8 mouse cellular contexts compared by ENCODE assay signal in the genomic region with DNA sequence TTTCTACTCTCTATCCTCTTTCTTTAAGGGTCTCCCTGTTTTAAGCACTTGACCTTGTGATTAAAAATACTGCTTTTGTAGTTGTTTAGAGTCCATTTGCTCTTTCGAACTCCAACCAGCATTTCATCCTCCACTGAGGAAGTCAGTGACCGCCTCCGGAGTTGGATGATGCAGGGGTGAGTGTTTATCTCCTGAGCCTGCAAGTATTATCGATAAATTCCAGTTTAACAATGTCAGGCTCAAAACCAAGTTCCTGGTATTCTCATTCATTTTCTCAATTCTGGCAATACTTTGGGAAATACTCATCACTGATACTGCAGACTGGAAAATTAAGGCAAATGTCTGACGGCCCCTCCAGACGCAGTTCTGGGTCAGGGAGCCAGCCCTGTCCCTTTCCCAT. TPM values are rescaled to one million over a fixed set of nuclear protein-coding genes. Genes with fewer than 3 reads are reported as not detected.
DNase-seq lines count a peak whose midpoint lies in the region; ATAC-seq and TF ChIP-seq lines count a peak whose summit lies in the region.

No protein-coding gene starts in this region.

- H3K27ac ChIP-seq in heart, embryonic 14.5 days (replicated peaks in 1 of 2; ENCODE audit: control insufficient read depth in 1 of 2, insufficient read depth in 1 of 2, low read depth in 2 of 2, low read length in 2 of 2), result peak overlapping the region; percentile 66 to 73
- H3K27ac ChIP-seq in MEL (ENCODE audit: control insufficient read depth, low read depth, low read length), result peak overlapping the region; percentile 79
- H3K27ac ChIP-seq in forebrain, postnatal 0 days (ENCODE audit: low read depth, low read length), result peak overlapping the region; percentile 46; the same call in 1 of the 2 replicates
- peak overlapping the region; percentile 64; the same call in 1 of the 2 replicates for H3K27ac ChIP-seq in liver, postnatal 0 days (ENCODE audit: low read depth)

- no peak for TF ChIP-seq POLR2A in MEL (IDR thresholded peaks at IDR 0.05; ENCODE audit: control insufficient read depth in 1 of 2, insufficient read depth in 1 of 2, low read depth in 1 of 2, low read length in 2 of 2, poor library complexity in 1 of 2)

- H3K27me3 ChIP-seq in heart, embryonic 14.5 days (ENCODE audit: control insufficient read depth, insufficient read depth, low read length), result no peaks in the 10 kb centered on the region
- no peaks in the 10 kb centered on the region for H3K27me3 ChIP-seq in MEL (ENCODE audit: control insufficient read depth in 1 of 2, insufficient read depth in 2 of 2, low read length in 2 of 2)
- H3K27me3 ChIP-seq in forebrain, postnatal 0 days (ENCODE audit: insufficient read depth, low read length), result no peaks in the 10 kb centered on the region
- no peaks in the 10 kb centered on the region for H3K27me3 ChIP-seq in liver, postnatal 0 days (ENCODE audit: insufficient read depth, low read length)

- TF ChIP-seq EP300 in MEL (IDR thresholded peaks at IDR 0.05; ENCODE audit: low read depth in 1 of 2, low read length in 2 of 2), result peak; percentile 25; a peak in 2 of 4 replicates
- TF ChIP-seq EP300 in liver, postnatal 0 days (IDR thresholded peaks at IDR 0.05; ENCODE audit: low read depth), result no peak

- peak overlapping the region; percentile 61 for H3K4me2 ChIP-seq in heart, embryonic 14.5 days (ENCODE audit: low read length)
- peak overlapping the region; percentile 65 for H3K4me2 ChIP-seq in forebrain, postnatal 0 days (ENCODE audit: low read depth)
- H3K4me2 ChIP-seq in liver, postnatal 0 days (ENCODE audit: low read depth, low read length), result peak overlapping the region; percentile 87

- H3K4me1 ChIP-seq in heart, embryonic 14.5 days (ENCODE audit: control insufficient read depth in 2 of 2, insufficient read depth in 2 of 2, low read length in 2 of 2), result no peaks in the 10 kb centered on the region; a peak in 1 of 4 replicates
- H3K4me1 ChIP-seq in MEL (ENCODE audit: control insufficient read depth in 1 of 2, insufficient read depth in 2 of 2, low read length in 2 of 2), result peaks cover 0 to 10% of the 10 kb centered on the region in 2 experiments; a peak in 3 of 4 replicates
- 0 out of 2 replicates have a peak, but pooled peaks cover 2% of the 10 kb centered on the region for H3K4me1 ChIP-seq in forebrain, postnatal 0 days (ENCODE audit: insufficient read depth)
- H3K4me1 ChIP-seq in liver, postnatal 0 days (ENCODE audit: insufficient read depth), result no peaks in the 10 kb centered on the region

- no peak for TF ChIP-seq CTCF in MEL (IDR thresholded peaks at IDR 0.05 in 2 of 3, conservative IDR thresholded peaks at IDR 0.05 in 1 of 3; ENCODE audit: control insufficient read depth in 1 of 3, insufficient read depth in 1 of 3, low read depth in 2 of 3, low read length in 3 of 3, poor library complexity in 1 of 3, severe bottlenecking in 1 of 3)
- TF ChIP-seq CTCF in forebrain, postnatal 0 days (IDR thresholded peaks at IDR 0.05; ENCODE audit: low read depth), result no peak
- no peak for TF ChIP-seq CTCF in liver, postnatal 0 days (IDR thresholded peaks at IDR 0.05; ENCODE audit: low read depth)

- WGBS in heart, embryonic 14.5 days, result 4% methylated on average over 6 of the region's 6 CpGs
- WGBS in forebrain, postnatal 0 days, result 3% methylated on average over 6 of the region's 6 CpGs
- 2% methylated on average over 6 of the region's 6 CpGs for WGBS in liver, postnatal 0 days (ENCODE audit: insufficient replicate concordance)

- DNase-seq in heart, postnatal 14 days, result no peak
- no peak for DNase-seq in MEL (ENCODE audit: low read depth, low spot score)
- no peak for DNase-seq in forebrain, postnatal 0 days
- no peak for DNase-seq in liver, postnatal 0 days
- no peak for DNase-seq in retina, embryonic 14.5 days (ENCODE audit: low spot score)
- DNase-seq in kidney, adult 11 months, result no peak

- no peak for TF ChIP-seq RAD21 in MEL (IDR thresholded peaks at IDR 0.05; ENCODE audit: low read depth, low read length)

- peaks cover 2% of the 10 kb centered on the region; the same call in 1 of the 2 replicates for H3K79me2 ChIP-seq in MEL (ENCODE audit: control insufficient read depth, insufficient read depth, low read length, poor library complexity)

- no peak for ATAC-seq in heart, embryonic 14.5 days (ENCODE audit: insufficient number of reproducible peaks, insufficient read depth, low FRiP score, low read depth)
- peak; percentile 8; the same call in 1 of the 2 replicates for ATAC-seq in forebrain, postnatal 0 days
- peak; percentile 65 for ATAC-seq in liver, postnatal 0 days
- no peak for ATAC-seq in cerebellum, adult (ENCODE audit: insufficient number of reproducible peaks, low FRiP score, low TSS enrichment)

- intact Hi-C loops in heart, postnatal 14 days (cut with DNase I), result no loop called here

- no peaks in the 10 kb centered on the region for H3K9me3 ChIP-seq in heart, embryonic 14.5 days (ENCODE audit: control insufficient read depth, low read length)
- H3K9me3 ChIP-seq in MEL (replicated peaks; ENCODE audit: insufficient read depth, low read length), result no peaks in the 10 kb centered on the region
- H3K9me3 ChIP-seq in forebrain, postnatal 0 days (ENCODE audit: low read length), result no peaks in the 10 kb centered on the region
- H3K9me3 ChIP-seq in liver, postnatal 0 days (ENCODE audit: low read length), result no peaks in the 10 kb centered on the region

- H3K9ac ChIP-seq in heart, embryonic 14.5 days (ENCODE audit: low read length), result peak overlapping the region; percentile 89
- peak overlapping the region; percentile 98 for H3K9ac ChIP-seq in MEL (ENCODE audit: control insufficient read depth, low read depth, low read length, poor library complexity, severe bottlenecking)
- peak overlapping the region; percentile 77 for H3K9ac ChIP-seq in forebrain, postnatal 0 days
- peak overlapping the region; percentile 67 for H3K9ac ChIP-seq in liver, postnatal 0 days (replicated peaks)

- H3K4me3 ChIP-seq in heart, embryonic 14.5 days (ENCODE audit: control insufficient read depth in 1 of 2, insufficient read depth in 1 of 2, low read depth in 1 of 2, low read length in 2 of 2), result peak overlapping the region; percentile 68 to 90
- H3K4me3 ChIP-seq in MEL (ENCODE audit: control insufficient read depth in 1 of 2, insufficient read depth in 1 of 2, low read depth in 2 of 2, low read length in 2 of 2), result peak overlapping the region; percentile 90 to 99
- peak overlapping the region; percentile 58 for H3K4me3 ChIP-seq in forebrain, postnatal 0 days (ENCODE audit: low read depth, low read length)
- peak overlapping the region; percentile 64 for H3K4me3 ChIP-seq in liver, postnatal 0 days (ENCODE audit: low read depth, low read length)

- H3K36me3 ChIP-seq in heart, embryonic 14.5 days (ENCODE audit: control insufficient read depth, insufficient read depth, low read length), result no peaks in the 10 kb centered on the region
- peaks cover 0 to 8% of the 10 kb centered on the region in 2 experiments; a peak in 2 of 4 replicates for H3K36me3 ChIP-seq in MEL (ENCODE audit: control insufficient read depth in 1 of 2, insufficient read depth in 2 of 2, low read length in 2 of 2)
- no peaks in the 10 kb centered on the region for H3K36me3 ChIP-seq in forebrain, postnatal 0 days (ENCODE audit: insufficient read depth)
- H3K36me3 ChIP-seq in liver, postnatal 0 days (replicated peaks; ENCODE audit: insufficient read depth, low read length), result no peaks in the 10 kb centered on the region

TF ChIP-seq in MEL, 35 proteins besides CTCF, POLR2A, EP300 and RAD21:
- TF ChIP-seq JUND (IDR thresholded peaks at IDR 0.05; ENCODE audit: low read depth, low read length) (no peak), MYC (IDR thresholded peaks at IDR 0.05; ENCODE audit: low read depth, low read length) (no peak), HCFC1 (IDR thresholded peaks at IDR 0.05; ENCODE audit: low read depth, low read length) (no peak), POLR2AphosphoS5 (IDR thresholded peaks at IDR 0.05; ENCODE audit: borderline replicate concordance, low read depth, low read length) (no peak), RCOR1 (IDR thresholded peaks at IDR 0.05; ENCODE audit: low read depth, low read length) (peak; percentile 5; the same call in 1 of the 2 replicates), POLR2AphosphoS2 (IDR thresholded peaks at IDR 0.05; ENCODE audit: low read length) (no peak), CHD2 (IDR thresholded peaks at IDR 0.05; ENCODE audit: low read length) (no peak), NELFE (IDR thresholded peaks at IDR 0.05; ENCODE audit: low read depth, low read length) (no peak), MYB (IDR thresholded peaks at IDR 0.05; ENCODE audit: low read depth, low read length) (no peak), GATA1 (IDR thresholded peaks at IDR 0.05; ENCODE audit: low read depth, low read length) (peak; percentile 62), NRF1 (IDR thresholded peaks at IDR 0.05; ENCODE audit: insufficient read depth, low read depth, low read length, poor library complexity, severe bottlenecking) (no peak)

RNA-seq across cellular contexts. Expression of a gene that starts 13.7 kb away (rescaled TPM):
- 26.0 and 26.5 TPM in 2 replicates for polyA plus RNA-seq in heart, embryonic 14.5 days (2014; fragmentation: Nextera tagmentation; extraction: Ambion mirVana)
- 10 to 100 TPM; 17.7 to 19.2 TPM for total RNA-seq in heart, postnatal 14 days (2021)
- 8.5 and 9.4 TPM in 2 replicates for total RNA-seq in MEL (2012; rRNA removed)
- polyA plus RNA-seq in MEL (2012; ENCODE audit: insufficient read depth in 1 of 2, insufficient read length in 2 of 2, low read depth in 1 of 2, low replicate concordance in 2 of 2, missing spikeins in 1 of 2), result 10 to 100 TPM in 1 of 2 experiments, not detected in 1; 11.2 TPM
- total RNA-seq in forebrain, postnatal 0 days (2014; rRNA removed), result 30.2 and 31.8 TPM in 2 replicates
- 18.0 and 22.1 TPM in 2 replicates for polyA plus RNA-seq in forebrain, postnatal 0 days (2015; fragmentation: Nextera tagmentation; extraction: Ambion mirVana)
- polyA plus RNA-seq in liver, postnatal 0 days (2015; fragmentation: Nextera tagmentation; extraction: Ambion mirVana), result 6.1 and 6.3 TPM in 2 replicates

RNA-seq across cellular contexts. Expression of a gene that starts 14.4 kb away (rescaled TPM):
- 3.3 and 3.6 TPM in 2 replicates for polyA plus RNA-seq in heart, embryonic 14.5 days (2014; fragmentation: Nextera tagmentation; extraction: Ambion mirVana)
- total RNA-seq in heart, postnatal 14 days (2021), result not detected
- total RNA-seq in MEL (2012; rRNA removed), result 0.69 and 1.1 TPM in 2 replicates
- under 1 TPM in 1 of 2 experiments, not detected in 1; 0.70 TPM for polyA plus RNA-seq in MEL (2012; ENCODE audit: insufficient read depth in 1 of 2, insufficient read length in 2 of 2, low read depth in 1 of 2, low replicate concordance in 2 of 2, missing spikeins in 1 of 2)
- 6.0 and 7.9 TPM in 2 replicates for total RNA-seq in forebrain, postnatal 0 days (2014; rRNA removed)
- polyA plus RNA-seq in forebrain, postnatal 0 days (2015; fragmentation: Nextera tagmentation; extraction: Ambion mirVana), result 1.5 and 1.6 TPM in 2 replicates
- polyA plus RNA-seq in liver, postnatal 0 days (2015; fragmentation: Nextera tagmentation; extraction: Ambion mirVana), result 1.1 and 1.7 TPM in 2 replicates

Comparison
In these comparisons a context has a peak if more than half of its experiments do, and no peak if none do; other contexts are left out.
1. ATAC-seq: peak in forebrain, postnatal 0 days (single experiment) and liver, postnatal 0 days (single experiment); none in heart, embryonic 14.5 days (single experiment) and cerebellum, adult (single experiment).
2. Peak in every context shown above with its lines, with median percentiles within 50 percentile points of each other: H3K27ac ChIP-seq, H3K4me2 ChIP-seq, H3K4me3 ChIP-seq and H3K9ac ChIP-seq.